Mouse (Mus musculus): Measurements from ENCODE around the gene Lsg1. TPM values are rescaled to one million over a fixed set of nuclear protein-coding genes. Genes with fewer than 3 reads are reported as not detected.

Gene Lsg1
- total RNA-seq, 4 experiments from 2014 or later = 19.6 to 23.0 (median 20.8) TPM

GRCm38 (mm10) chr16:30552621-30553338, 34.6 kb downstream of the Lsg1 start:
- DNase-seq (ENCODE audit: low spot score in 2 of 2) = peak; percentile 37 to 53

GRCm38 (mm10) chr16:30550748-30551192, 36.6 kb downstream of the Lsg1 start, which contains the start of gene Tmem44:
Gene Tmem44, minus strand, starts transcription at chr16:30550842.
- DNase-seq (ENCODE audit: low spot score in 2 of 2) = no peak

- DNase-seq (ENCODE audit: low spot score in 2 of 2) = peak; percentile 46 to 52
Measured at GRCm38 (mm10) chr16:30549966-30550747, 37.2 kb downstream of the Lsg1 start.

GRCm38 (mm10) chr16:30549516-30549915, 37.9 kb downstream of the Lsg1 start:
- no peak for DNase-seq (ENCODE audit: low spot score in 2 of 2)

- DNase-seq (ENCODE audit: low spot score in 2 of 2) = no peak
Measured at GRCm38 (mm10) chr16:30548291-30548690, 39.1 kb downstream of the Lsg1 start.

GRCm38 (mm10) chr16:30544693-30545092, 42.7 kb downstream of the Lsg1 start:
- no peak for DNase-seq (ENCODE audit: low spot score in 2 of 2)

GRCm38 (mm10) chr16:30543386-30543785, 44.0 kb downstream of the Lsg1 start:
- no peak for DNase-seq (ENCODE audit: low spot score in 2 of 2)

GRCm38 (mm10) chr16:30542826-30543225, 44.6 kb downstream of the Lsg1 start:
- DNase-seq (ENCODE audit: low spot score in 2 of 2) = no peak

GRCm38 (mm10) chr16:30540107-30541001, 47.0 kb downstream of the Lsg1 start:
- DNase-seq (ENCODE audit: low spot score in 2 of 2) = no peak

- no peak for DNase-seq (ENCODE audit: low spot score in 2 of 2)
Measured at GRCm38 (mm10) chr16:30539433-30539832, 48.0 kb downstream of the Lsg1 start.

- no peak for DNase-seq (ENCODE audit: low spot score in 2 of 2)
Measured at GRCm38 (mm10) chr16:30535075-30535474, 52.3 kb downstream of the Lsg1 start.

- no peak for DNase-seq (ENCODE audit: low spot score in 2 of 2)
Measured at GRCm38 (mm10) chr16:30533592-30533991, 53.8 kb downstream of the Lsg1 start.

GRCm38 (mm10) chr16:30532929-30533328, 54.5 kb downstream of the Lsg1 start:
- no peak for DNase-seq (ENCODE audit: low spot score in 2 of 2)

GRCm38 (mm10) chr16:30531761-30532406, 55.5 kb downstream of the Lsg1 start:
- DNase-seq (ENCODE audit: low spot score in 2 of 2) = no peak

- no peak for DNase-seq (ENCODE audit: low spot score in 2 of 2)
Measured at GRCm38 (mm10) chr16:30530815-30531214, 56.6 kb downstream of the Lsg1 start.

GRCm38 (mm10) chr16:30528386-30528785, 59.0 kb downstream of the Lsg1 start:
- DNase-seq (ENCODE audit: low spot score in 2 of 2) = no peak

- no peak for DNase-seq (ENCODE audit: low spot score in 2 of 2)
Measured at GRCm38 (mm10) chr16:30527889-30528288, 59.5 kb downstream of the Lsg1 start.

- DNase-seq (ENCODE audit: low spot score in 2 of 2) = no peak
Measured at GRCm38 (mm10) chr16:30525756-30526155, 61.6 kb downstream of the Lsg1 start.

GRCm38 (mm10) chr16:30524481-30524880, 62.9 kb downstream of the Lsg1 start:
- DNase-seq (ENCODE audit: low spot score in 2 of 2) = no peak

GRCm38 (mm10) chr16:30522253-30522940, 65.0 kb downstream of the Lsg1 start:
- no peak for DNase-seq (ENCODE audit: low spot score in 2 of 2)
